Mouse (Mus musculus): ENCODE measurements at regions not wholly inside any gene's neighbourhood (a gene's known extent, or its start where the extent isn't known, plus 50 kb on each side); places are given as distances from the start of the nearest gene placed in this dataset.

- DNase-seq (ENCODE audit: extremely low spot score in 1 of 2, low spot score in 1 of 2), result no peak
Measured at GRCm38 (mm10) chr2:138123331-138123730, 133.0 kb upstream of the Btbd3 start.

- no peak for DNase-seq (ENCODE audit: extremely low spot score in 1 of 2, low spot score in 1 of 2)
Measured at GRCm38 (mm10) chr2:138120868-138121267, 135.5 kb upstream of the Btbd3 start.

- no peak for DNase-seq (ENCODE audit: extremely low spot score in 1 of 2, low spot score in 1 of 2)
Measured at GRCm38 (mm10) chr2:138120131-138120530, 136.2 kb upstream of the Btbd3 start.

GRCm38 (mm10) chr2:138099777-138100176 lies 156.6 kb upstream of the Btbd3 start:
- DNase-seq (ENCODE audit: extremely low spot score in 1 of 2, low spot score in 1 of 2), result no peak

- no peak for DNase-seq (ENCODE audit: extremely low spot score in 1 of 2, low spot score in 1 of 2)
Measured at GRCm38 (mm10) chr2:138085390-138085789, 171.0 kb upstream of the Btbd3 start.

GRCm38 (mm10) chr2:138084564-138085283 lies 171.6 kb upstream of the Btbd3 start:
- DNase-seq (ENCODE audit: extremely low spot score in 1 of 2, low spot score in 1 of 2), result no peak

GRCm38 (mm10) chr2:138074020-138074613 lies 182.2 kb upstream of the Btbd3 start:
- DNase-seq (ENCODE audit: extremely low spot score in 1 of 2, low spot score in 1 of 2), result no peak

- DNase-seq (ENCODE audit: extremely low spot score in 1 of 2, low spot score in 1 of 2), result no peak
Measured at GRCm38 (mm10) chr2:138072165-138072728, 184.1 kb upstream of the Btbd3 start.

GRCm38 (mm10) chr2:138053081-138053480 lies 203.3 kb upstream of the Btbd3 start:
- no peak for DNase-seq (ENCODE audit: extremely low spot score in 1 of 2, low spot score in 1 of 2)

GRCm38 (mm10) chr2:138048341-138048740 lies 208.0 kb upstream of the Btbd3 start:
- no peak for DNase-seq (ENCODE audit: extremely low spot score in 1 of 2, low spot score in 1 of 2)

GRCm38 (mm10) chr2:138047781-138048201 lies 208.6 kb upstream of the Btbd3 start:
- DNase-seq (ENCODE audit: extremely low spot score in 1 of 2, low spot score in 1 of 2), result peak in 1 of 2 experiments; percentile 37

GRCm38 (mm10) chr2:138047361-138047760 lies 209.0 kb upstream of the Btbd3 start:
- no peak for DNase-seq (ENCODE audit: extremely low spot score in 1 of 2, low spot score in 1 of 2)

- DNase-seq (ENCODE audit: extremely low spot score in 1 of 2, low spot score in 1 of 2), result no peak
Measured at GRCm38 (mm10) chr2:138046918-138047317, 209.4 kb upstream of the Btbd3 start.

- no peak for DNase-seq (ENCODE audit: extremely low spot score in 1 of 2, low spot score in 1 of 2)
Measured at GRCm38 (mm10) chr2:138045933-138046642, 210.3 kb upstream of the Btbd3 start.

GRCm38 (mm10) chr2:138040706-138041105 lies 215.7 kb upstream of the Btbd3 start:
- no peak for DNase-seq (ENCODE audit: extremely low spot score in 1 of 2, low spot score in 1 of 2)

GRCm38 (mm10) chr2:138040302-138040701 lies 216.1 kb upstream of the Btbd3 start:
- no peak for DNase-seq (ENCODE audit: extremely low spot score in 1 of 2, low spot score in 1 of 2)

GRCm38 (mm10) chr2:138034123-138034736 lies 222.1 kb upstream of the Btbd3 start:
- DNase-seq (ENCODE audit: extremely low spot score in 1 of 2, low spot score in 1 of 2), result no peak

GRCm38 (mm10) chr2:138033379-138034122 lies 222.8 kb upstream of the Btbd3 start:
- DNase-seq (ENCODE audit: extremely low spot score in 1 of 2, low spot score in 1 of 2), result peak; percentile 72 to 88

- DNase-seq (ENCODE audit: extremely low spot score in 1 of 2, low spot score in 1 of 2), result no peak
Measured at GRCm38 (mm10) chr2:138027411-138027810, 229.0 kb upstream of the Btbd3 start.

- DNase-seq (ENCODE audit: extremely low spot score in 1 of 2, low spot score in 1 of 2), result no peak
Measured at GRCm38 (mm10) chr2:138023558-138023957, 232.8 kb upstream of the Btbd3 start.
